Mouse (Mus musculus) lung, postnatal 0 days (tissue): ENCODE data around the gene Gm10642. TPM values are rescaled to one million over a fixed set of nuclear protein-coding genes. Genes with fewer than 3 reads are reported as not detected.

Experiments used
- ATAC-seq: fragments of 200-750 bp; cut with Nextera tagmentation; 2 replicates; pipeline ENCODE4 v1.8.0; 2017; ENCODE audit warnings: moderate library complexity
- DNase-seq: peaks from one replicate; pipeline ENCODE4 v3.0.0-alpha.2; 2016; ENCODE audit warnings: low spot score
- H3K27ac ChIP-seq: fragments of 300-500 bp; sonication (generic); 2 replicates; pipeline ENCODE4 v1.5.1; 2014; ENCODE audit warnings: antibody characterized with exemption, mild to moderate bottlenecking, low read length, mixed read lengths
- H3K27me3 ChIP-seq: fragments of 300-500 bp; sonication (generic); replicated peaks from 2 replicates; pipeline ENCODE4 v1.6.1; 2014; ENCODE audit warnings: low read length, mixed read lengths; ENCODE audit not compliant: insufficient read depth
- H3K36me3 ChIP-seq: fragments of 300-500 bp; sonication (generic); 2 replicates; pipeline ENCODE4 v1.6.1; 2014; ENCODE audit warnings: low read length, mixed read lengths; ENCODE audit not compliant: insufficient read depth
- H3K4me1 ChIP-seq: fragments of 300-500 bp; sonication (generic); 2 replicates; pipeline ENCODE4 v1.6.1; 2014; ENCODE audit warnings: antibody characterized with exemption, low read depth, low read length, mixed read lengths; ENCODE audit not compliant: insufficient read depth
- H3K4me2 ChIP-seq: fragments of 300-500 bp; sonication (generic); replicated peaks from 2 replicates; pipeline ENCODE4 v1.6.1; 2014; ENCODE audit warnings: low read depth, mild to moderate bottlenecking, low read length, moderate library complexity, mixed read lengths
- H3K4me3 ChIP-seq: fragments of 300-500 bp; sonication (generic); 2 replicates; pipeline ENCODE4 v1.5.1; 2014; ENCODE audit warnings: low read depth, low read length
- H3K9ac ChIP-seq: fragments of 300-500 bp; sonication (generic); replicated peaks from 2 replicates; pipeline ENCODE4 v1.6.1; 2014; ENCODE audit warnings: low read depth, mild to moderate bottlenecking
- H3K9me3 ChIP-seq: fragments of 300-500 bp; sonication (generic); 2 replicates; pipeline ENCODE4 v1.6.1; 2016; ENCODE audit warnings: low read length, mixed read lengths
- CTCF ChIP-seq: IDR thresholded peaks from 2 replicates; pipeline ENCODE4 v1.5.1; 2016; ENCODE audit warnings: antibody characterized with exemption, mild to moderate bottlenecking
- EP300 ChIP-seq: IDR thresholded peaks from 2 replicates; pipeline ENCODE4 v1.6.1; 2016; ENCODE audit warnings: antibody characterized with exemption, mild to moderate bottlenecking, control low read depth
- WGBS: fragments of 180-500 bp; shearing (Covaris S2); extraction: QIAGEN DNeasy Blood & Tissue Kit; methylation state at CpG from one replicate; pipeline ENCODE4 v1.1.7; 2014; 5-methylcytosine and 5-hydroxymethylcytosine counted together
- polyA plus RNA-seq: library from polyadenylated mRNA; unstranded; fragments of >200 nt; fragmentation: Nextera tagmentation; extraction: Ambion mirVana; gene quantifications from 2 replicates; pipeline ENCODE4 v1.2.1, GENCODE M21; 2015

Gm10642 gene
- polyA plus RNA-seq, 1 experiment from 2014 or later: 1.7 TPM

GRCm38 (mm10) chr9:70650994-70651393, 5.1 kb upstream of the Gm10642 start:
- H3K9ac ChIP-seq: no peak overlapping the region
- DNase-seq (no peak), ATAC-seq (no peak)
- H3K4me1 ChIP-seq: no peaks in the 10 kb centered on the region
- H3K27ac ChIP-seq: no peak overlapping the region
- no peaks in the 10 kb centered on the region for H3K27me3 ChIP-seq
- WGBS: 92% methylated on average over 1 of the region's 1 CpGs
- no peak overlapping the region for H3K4me3 ChIP-seq
- H3K36me3 ChIP-seq: no peaks in the 10 kb centered on the region
- H3K9me3 ChIP-seq: no peaks in the 10 kb centered on the region
- TF ChIP-seq CTCF (no peak), EP300 (no peak)
- H3K4me2 ChIP-seq: no peak overlapping the region

GRCm38 (mm10) chr9:70652221-70652620, 3.8 kb upstream of the Gm10642 start:
- Histone ChIP-seq H3K9ac (no peak overlapping the region), H3K4me2 (no peak overlapping the region), H3K36me3 (no peaks in the 10 kb centered on the region), H3K27me3 (no peaks in the 10 kb centered on the region), H3K4me1 (no peaks in the 10 kb centered on the region), H3K27ac (no peak overlapping the region), H3K4me3 (no peak overlapping the region), H3K9me3 (no peaks in the 10 kb centered on the region)
- TF ChIP-seq CTCF (no peak), EP300 (no peak)
- 74% methylated on average over 2 of the region's 2 CpGs for WGBS
- DNase-seq (no peak), ATAC-seq (no peak)

GRCm38 (mm10) chr9:70653875-70654274, 2.2 kb upstream of the Gm10642 start:
- no peak overlapping the region for H3K9ac ChIP-seq
- no peaks in the 10 kb centered on the region for H3K27me3 ChIP-seq
- no peak for ATAC-seq
- no peak for DNase-seq
- no peaks in the 10 kb centered on the region for H3K4me1 ChIP-seq
- 0 out of 2 replicates have a peak overlapping the region, but pooled peaks have one; percentile 1 for H3K4me2 ChIP-seq
- 49% methylated on average over 2 of the region's 2 CpGs for WGBS
- TF ChIP-seq CTCF: no peak
- no peak for TF ChIP-seq EP300
- H3K4me3 ChIP-seq: no peak overlapping the region
- H3K27ac ChIP-seq: no peak overlapping the region
- H3K9me3 ChIP-seq: no peaks in the 10 kb centered on the region
- no peaks in the 10 kb centered on the region for H3K36me3 ChIP-seq

GRCm38 (mm10) chr9:70654496-70654895, 1.6 kb upstream of the Gm10642 start:
- no peaks in the 10 kb centered on the region for H3K27me3 ChIP-seq
- H3K9me3 ChIP-seq: no peaks in the 10 kb centered on the region
- no peak for ATAC-seq
- TF ChIP-seq CTCF (no peak), EP300 (no peak)
- H3K27ac ChIP-seq: no peak overlapping the region
- no peak overlapping the region for H3K4me3 ChIP-seq
- WGBS: 74% methylated on average over 4 of the region's 4 CpGs
- no peaks in the 10 kb centered on the region for H3K4me1 ChIP-seq
- no peaks in the 10 kb centered on the region for H3K36me3 ChIP-seq
- no peak overlapping the region for H3K9ac ChIP-seq
- no peak for DNase-seq
- H3K4me2 ChIP-seq: peak overlapping the region; percentile 1; the same call in 1 of the 2 replicates

GRCm38 (mm10) chr9:70655764-70656129, 304 bp upstream of the Gm10642 start:
- H3K27me3 ChIP-seq: no peaks in the 10 kb centered on the region
- H3K9me3 ChIP-seq: no peaks in the 10 kb centered on the region
- no peak for ATAC-seq
- no peak for DNase-seq
- TF ChIP-seq EP300: no peak
- no peak for TF ChIP-seq CTCF
- H3K4me3 ChIP-seq: peak overlapping the region; percentile 93
- 28% methylated on average over 2 of the region's 2 CpGs for WGBS
- no peaks in the 10 kb centered on the region for H3K4me1 ChIP-seq
- H3K27ac ChIP-seq: no peak overlapping the region
- no peaks in the 10 kb centered on the region for H3K36me3 ChIP-seq
- H3K9ac ChIP-seq: peak overlapping the region; percentile 73; the same call in 1 of the 2 replicates
- H3K4me2 ChIP-seq: peak overlapping the region; percentile 92

- peak within 1 kb of the TSS; percentile 92 for H3K27ac ChIP-seq
- H3K9me3 ChIP-seq: no peaks in the 10 kb centered on the region
- H3K4me2 ChIP-seq: peak within 1 kb of the TSS; percentile 92
- H3K36me3 ChIP-seq: no peaks in the 10 kb centered on the region
- ATAC-seq (peak; percentile 98), DNase-seq (peak; percentile 99)
- H3K4me1 ChIP-seq: no peaks in the 10 kb centered on the region
- H3K27me3 ChIP-seq: no peaks in the 10 kb centered on the region
- TF ChIP-seq CTCF (no peak; the same call in 1 of the 2 replicates), EP300 (no peak)
- H3K9ac ChIP-seq: peak within 1 kb of the TSS; percentile 73
- 1% methylated on average over 64 of the region's 67 CpGs for WGBS
- H3K4me3 ChIP-seq: peak within 1 kb of the TSS; percentile 93
These were observed 1.2 kb downstream of the Gm10642 start, which contains the start of gene Mindy2 for GRCm38 (mm10) chr9:70657013-70657967. TSS of gene Mindy2 (minus strand) at chr9:70657174.
